9 mouse cellular contexts compared by ENCODE assay signal in genomic region chr15:85867696-85868095, GRCm38 (mm10). TPM values are rescaled to one million over a fixed set of nuclear protein-coding genes. Genes with fewer than 3 reads are reported as not detected.
DNase-seq lines count a peak whose midpoint lies in the region; ATAC-seq and TF ChIP-seq lines count a peak whose summit lies in the region.
"Had no signal": no experiment of that assay in that cellular context is flagged by ENCODE, and none has a peak within 500 bp of the region (broad histone marks: within the 10 kb centered on the region; RNA-seq: fewer than 3 reads in every experiment).

No protein-coding gene starts in this region.

- H3K4me2 ChIP-seq in limb, embryonic 14.5 days (replicated peaks; ENCODE audit: low read depth, low read length, severe bottlenecking), result no peak overlapping the region
- H3K4me2 ChIP-seq: embryonic facial prominence, embryonic 12.5 days had no signal

- ATAC-seq in limb, embryonic 14.5 days (ENCODE audit: low FRiP score, low read depth), result no peak

- WGBS in limb, embryonic 14.5 days, result 49% methylated on average over 6 of the region's 6 CpGs
- 43% methylated on average over 6 of the region's 6 CpGs for WGBS in olfactory bulb, adult 2 months

- DNase-seq in urinary bladder, postnatal 14 days (ENCODE audit: low spot score), result peak; percentile 79
- DNase-seq in urinary bladder, adult 2 months (ENCODE audit: low spot score), result no peak
- DNase-seq in cerebellum, adult 9-11 months, result peak; percentile 69
- peak; percentile 36 to 64 for DNase-seq in frontal cortex, postnatal 10 days (ENCODE audit: low spot score in 2 of 2)
- peak; percentile 62 to 76 for DNase-seq in kidney, adult 8-10 months
- DNase-seq in limb, embryonic 14.5 days (ENCODE audit: low spot score), result peak; percentile 60
- DNase-seq in testis, postnatal 10 days (ENCODE audit: low spot score), result peak; percentile 72

- peaks cover 80% of the 10 kb centered on the region for H3K36me3 ChIP-seq in limb, embryonic 14.5 days (ENCODE audit: control insufficient read depth, insufficient read depth, low read length)

- H3K9ac ChIP-seq in limb, embryonic 14.5 days (ENCODE audit: low read depth, low read length, severe bottlenecking), result no peak overlapping the region
- H3K9ac ChIP-seq: embryonic facial prominence, embryonic 12.5 days had no signal

- no peak overlapping the region for H3K4me3 ChIP-seq in limb, embryonic 14.5 days (replicated peaks; ENCODE audit: low read length)
- no peak overlapping the region for H3K4me3 ChIP-seq in olfactory bulb, adult 2 months (ENCODE audit: insufficient read depth, low read depth, low read length)
- H3K4me3 ChIP-seq: embryonic facial prominence, embryonic 12.5 days had no signal

- peak; percentile 72 for TF ChIP-seq CTCF in olfactory bulb, adult 2 months (IDR thresholded peaks at IDR 0.05; ENCODE audit: insufficient read depth, low read depth, low read length)

- TF ChIP-seq POLR2A in limb, embryonic 14.5 days (IDR thresholded peaks at IDR 0.05; ENCODE audit: borderline replicate concordance, extremely low read depth, insufficient read depth, insufficient read length), result no peak
- TF ChIP-seq POLR2A in olfactory bulb, adult 2 months (IDR thresholded peaks at IDR 0.05; ENCODE audit: insufficient read depth, low read depth, low read length), result no peak

- no peaks in the 10 kb centered on the region for H3K27me3 ChIP-seq in limb, embryonic 14.5 days (ENCODE audit: control insufficient read depth, insufficient read depth, low read length)
- H3K27me3 ChIP-seq: embryonic facial prominence, embryonic 12.5 days had no signal

- H3K27ac ChIP-seq in limb, embryonic 14.5 days (replicated peaks; ENCODE audit: low read depth, low read length), result no peak overlapping the region
- H3K27ac ChIP-seq in olfactory bulb, adult 2 months (ENCODE audit: insufficient read depth, low read depth, low read length), result no peak overlapping the region
- H3K27ac ChIP-seq: embryonic facial prominence, embryonic 12.5 days had no signal

- H3K9me3 ChIP-seq in limb, embryonic 14.5 days (ENCODE audit: control insufficient read depth, low read length), result no peaks in the 10 kb centered on the region
- H3K9me3 ChIP-seq: embryonic facial prominence, embryonic 12.5 days had no signal

- no peaks in the 10 kb centered on the region for H3K4me1 ChIP-seq in limb, embryonic 14.5 days (ENCODE audit: control insufficient read depth, insufficient read depth, low read length)
- no peaks in the 10 kb centered on the region for H3K4me1 ChIP-seq in olfactory bulb, adult 2 months (ENCODE audit: control insufficient read depth, insufficient read depth, low read length)
- H3K4me1 ChIP-seq: embryonic facial prominence, embryonic 12.5 days had no signal

RNA-seq across cellular contexts. Expression of gene Gtse1, which starts 8.2 kb away (rescaled TPM):
- 6.7 and 7.2 TPM in 2 replicates for polyA plus RNA-seq in urinary bladder, adult 2 months (2012; rRNA removed)
- 27.2 and 29.6 TPM in 2 replicates for polyA plus RNA-seq in limb, embryonic 14.5 days (2012; rRNA removed)
- 16.7 and 20.9 TPM in 2 replicates for polyA plus RNA-seq in limb, embryonic 14.5 days (2014; fragmentation: Nextera tagmentation; extraction: Ambion mirVana)
- polyA plus RNA-seq in olfactory bulb, adult 2 months (2012; ENCODE audit: insufficient read depth, insufficient read length, low replicate concordance, missing spikeins), result not detected in 2 replicates

RNA-seq across cellular contexts. Expression of gene Trmu, which starts 11.4 kb away (rescaled TPM):
- 34.5 and 40.4 TPM in 2 replicates for polyA plus RNA-seq in urinary bladder, adult 2 months (2012; rRNA removed)
- polyA plus RNA-seq in limb, embryonic 14.5 days (2012; rRNA removed), result 65.3 and 68.8 TPM in 2 replicates
- polyA plus RNA-seq in limb, embryonic 14.5 days (2014; fragmentation: Nextera tagmentation; extraction: Ambion mirVana), result 36.1 and 37.6 TPM in 2 replicates
- polyA plus RNA-seq in olfactory bulb, adult 2 months (2012; ENCODE audit: insufficient read depth, insufficient read length, low replicate concordance, missing spikeins), result not detected in 2 replicates

RNA-seq across cellular contexts. Expression of gene Ttc38, which starts 35.6 kb away (rescaled TPM):
- 19.7 and 27.5 TPM in 2 replicates for polyA plus RNA-seq in urinary bladder, adult 2 months (2012; rRNA removed)
- 5.0 and 5.9 TPM in 2 replicates for polyA plus RNA-seq in limb, embryonic 14.5 days (2012; rRNA removed)
- 6.9 and 7.6 TPM in 2 replicates for polyA plus RNA-seq in limb, embryonic 14.5 days (2014; fragmentation: Nextera tagmentation; extraction: Ambion mirVana)
- not detected in 2 replicates for polyA plus RNA-seq in olfactory bulb, adult 2 months (2012; ENCODE audit: insufficient read depth, insufficient read length, low replicate concordance, missing spikeins)

RNA-seq across cellular contexts. Expression of gene Pkdrej, which starts 46.2 kb away (rescaled TPM):
- polyA plus RNA-seq in urinary bladder, adult 2 months (2012; rRNA removed), result 0.45 and 0.56 TPM in 2 replicates
- polyA plus RNA-seq in limb, embryonic 14.5 days (2012; rRNA removed), result 0.38 and 0.42 TPM in 2 replicates
- 0.25 and 0.36 TPM in 2 replicates for polyA plus RNA-seq in limb, embryonic 14.5 days (2014; fragmentation: Nextera tagmentation; extraction: Ambion mirVana)
- not detected in 2 replicates for polyA plus RNA-seq in olfactory bulb, adult 2 months (2012; ENCODE audit: insufficient read depth, insufficient read length, low replicate concordance, missing spikeins)

RNA-seq across cellular contexts. Expression of gene Cdpf1, which starts 56.2 kb away (rescaled TPM):
- polyA plus RNA-seq in urinary bladder, adult 2 months (2012; rRNA removed), result 29.2 and 37.6 TPM in 2 replicates
- 25.0 and 36.2 TPM in 2 replicates for polyA plus RNA-seq in limb, embryonic 14.5 days (2012; rRNA removed)
- 28.4 and 32.5 TPM in 2 replicates for polyA plus RNA-seq in limb, embryonic 14.5 days (2014; fragmentation: Nextera tagmentation; extraction: Ambion mirVana)
- not detected in 2 replicates for polyA plus RNA-seq in olfactory bulb, adult 2 months (2012; ENCODE audit: insufficient read depth, insufficient read length, low replicate concordance, missing spikeins)

Comparison
In these comparisons a context has a peak if more than half of its experiments do, and no peak if none do; other contexts are left out.
1. RNA of gene Trmu, which starts 11.4 kb away (polyA plus RNA-seq): 36.1 to 68.8 TPM in limb, embryonic 14.5 days and 34.5 to 40.4 TPM in urinary bladder, adult 2 months; not detected in olfactory bulb, adult 2 months; every median in the first group is over 10 times any median in the second.